Mouse (Mus musculus) frontal cortex, postnatal 10 days (tissue): ENCODE data around the gene Sap30.
A peak's percentile ranks its signal among the peaks of the same experiment; 100 is the strongest.

Source experiments
- DNase-seq, 2 experiments: peaks; one replicate each; pipeline ENCODE4 v3.0.0; 2022; ENCODE audit warnings: low spot score in 2 of 2, mixed read lengths in 1 of 2

Gene Sap30

DNA sequence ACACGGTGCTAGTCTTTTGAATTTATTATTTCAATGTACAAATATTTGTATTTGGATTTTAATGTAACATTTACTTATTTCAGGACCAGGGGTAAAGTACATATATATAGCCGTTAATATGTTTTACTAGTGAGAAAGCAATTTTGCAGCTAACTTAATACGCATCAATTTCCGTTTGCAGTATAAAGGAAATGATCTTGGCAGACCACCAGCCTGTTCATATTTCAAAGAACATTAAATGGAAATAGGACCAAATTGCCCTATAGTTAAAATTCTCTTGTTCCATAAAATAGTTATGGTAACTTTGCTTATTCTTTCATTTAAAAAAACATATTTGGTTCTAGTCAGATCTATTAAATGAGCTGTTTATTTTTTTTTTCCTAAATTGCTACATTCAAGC, 46.5 kb downstream of the Sap30 start:
- DNase-seq, result no peak

DNA sequence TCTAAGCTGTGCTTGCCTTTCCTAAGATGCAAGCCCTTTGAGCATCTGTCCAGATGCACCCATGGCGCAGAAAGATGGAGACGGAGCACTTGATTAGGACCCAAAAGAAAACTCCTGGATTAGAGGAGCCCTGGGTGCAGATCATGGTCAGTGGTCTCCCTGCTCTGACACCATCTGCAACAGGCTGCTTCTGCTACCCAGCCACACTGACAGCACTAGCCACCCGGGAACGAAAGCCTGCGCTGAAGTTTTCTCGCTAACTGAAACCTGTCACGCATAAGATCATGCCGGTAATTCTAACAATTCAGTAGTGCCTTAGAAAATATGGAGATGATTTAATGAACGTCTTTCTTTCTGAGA, 51.2 kb downstream of the Sap30 start:
- no peak for DNase-seq

DNA sequence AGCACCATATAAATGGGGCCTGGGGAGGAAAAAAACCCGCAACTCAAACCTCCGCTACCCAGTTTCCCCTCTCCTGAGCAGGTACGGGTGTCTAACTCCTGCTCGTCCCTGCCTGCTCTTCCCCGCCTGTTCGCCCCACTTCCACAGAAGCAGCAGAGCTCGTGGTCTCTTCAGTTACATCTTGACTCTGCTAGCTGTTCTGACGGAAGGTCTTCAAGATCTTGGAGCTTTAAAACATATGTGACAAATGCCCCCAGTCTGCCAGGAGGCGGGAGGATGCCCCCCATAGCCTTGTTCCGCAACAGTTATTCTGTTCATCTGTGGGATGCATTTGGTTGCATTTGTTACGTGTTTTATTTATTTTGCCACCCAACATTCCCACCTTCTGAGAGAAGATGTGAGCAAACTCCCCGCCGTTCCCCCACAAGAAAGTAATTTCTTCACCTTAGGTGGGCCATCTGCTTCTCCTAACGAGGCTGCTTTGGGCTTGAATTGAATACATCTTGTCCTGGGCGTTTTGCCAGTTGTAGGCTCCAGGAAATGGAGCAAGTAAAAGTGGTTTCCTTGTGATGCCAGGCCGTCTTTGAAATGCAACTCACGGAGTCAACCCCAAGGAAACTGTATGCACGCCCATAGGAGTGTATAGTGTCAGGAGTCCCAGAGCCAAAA, 51.8 kb downstream of the Sap30 start:
- peak; percentile 51 to 60 for DNase-seq

DNA sequence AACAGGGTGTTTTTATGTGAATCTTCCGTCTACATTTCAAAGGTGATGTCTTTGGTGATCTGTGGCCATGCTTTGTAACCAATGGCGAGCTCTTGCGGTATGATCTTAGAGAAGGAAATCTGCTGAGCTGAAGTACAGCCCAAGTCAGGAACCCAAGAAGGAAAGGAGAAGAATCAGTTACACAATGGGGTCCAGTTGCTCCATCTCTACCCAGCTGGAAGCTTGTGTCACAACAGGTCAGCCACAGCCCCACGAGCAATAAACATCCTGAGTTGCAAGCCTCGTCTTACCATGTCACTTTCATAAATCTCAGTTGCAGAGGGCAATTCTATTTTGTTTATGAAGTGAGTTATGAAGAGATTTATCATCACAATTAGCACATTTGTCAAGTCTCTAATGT, 54.9 kb downstream of the Sap30 start:
- DNase-seq, result no peak
